Mouse (Mus musculus): Measurements from ENCODE around the gene Cmss1.

The Cmss1 gene

GRCm38 (mm10) chr16:57346258-57346657 lies 260.4 kb downstream of the Cmss1 start:
- DNase-seq (ENCODE audit: low spot score) = no peak

DNA sequence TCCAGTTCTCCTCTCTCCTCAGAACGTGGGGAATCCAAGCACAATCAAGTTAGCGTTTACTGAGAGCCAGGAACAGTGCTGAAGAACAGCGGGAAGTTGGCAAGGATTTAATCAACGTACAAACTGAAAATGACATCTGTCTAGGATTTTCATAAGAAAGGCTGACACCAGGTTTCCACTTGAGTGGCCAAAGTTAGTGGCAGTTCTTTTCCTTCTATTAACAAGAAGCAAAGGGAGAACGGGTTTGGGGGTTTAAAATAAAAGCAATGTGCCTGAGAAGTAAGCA lies 266.1 kb downstream of the Cmss1 start:
- DNase-seq (ENCODE audit: low spot score) = no peak

DNA sequence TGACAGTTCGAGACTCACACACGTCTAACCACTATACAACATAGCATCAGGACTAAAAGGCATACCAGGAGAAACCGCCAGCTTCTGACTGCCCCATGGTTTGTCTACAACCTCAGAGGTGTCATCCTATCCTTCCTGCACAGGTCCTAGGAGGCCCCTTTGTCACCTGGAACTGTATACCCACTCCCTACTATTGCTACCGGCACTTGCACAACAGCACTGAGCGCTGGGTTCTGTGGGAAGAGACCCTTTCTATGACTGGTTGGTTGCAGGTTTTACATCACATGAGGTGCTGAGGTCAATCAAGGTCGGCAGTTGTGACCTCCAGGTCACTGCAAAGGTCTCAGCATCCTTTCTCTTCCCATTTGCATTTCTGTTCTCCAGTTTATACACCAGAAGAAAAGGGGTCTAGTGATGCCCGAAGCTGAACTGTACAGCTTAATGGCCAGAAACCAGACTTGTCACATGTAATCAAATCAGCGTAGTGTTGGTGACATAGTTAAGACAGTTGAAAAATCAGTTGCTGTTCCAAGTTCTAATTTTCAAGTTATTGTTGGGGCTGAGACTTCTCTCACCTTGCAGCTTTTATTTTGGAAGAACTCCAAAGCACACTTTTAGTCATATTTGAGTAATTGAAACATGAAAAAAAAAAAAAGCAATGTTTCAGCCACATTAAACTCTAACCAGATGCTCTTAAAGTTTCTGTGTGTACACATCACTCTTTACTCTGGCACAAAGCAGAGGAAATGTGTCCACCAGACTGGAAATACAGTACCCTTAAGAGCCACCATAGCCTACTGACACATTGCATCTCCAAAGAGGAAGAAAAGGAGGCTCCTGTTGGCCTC lies 266.7 kb downstream of the Cmss1 start:
- DNase-seq (ENCODE audit: low spot score) = no peak

- no peak for DNase-seq (ENCODE audit: low spot score)
These were observed 269.8 kb downstream of the Cmss1 start for GRCm38 (mm10) chr16:57336770-57337423.

DNA sequence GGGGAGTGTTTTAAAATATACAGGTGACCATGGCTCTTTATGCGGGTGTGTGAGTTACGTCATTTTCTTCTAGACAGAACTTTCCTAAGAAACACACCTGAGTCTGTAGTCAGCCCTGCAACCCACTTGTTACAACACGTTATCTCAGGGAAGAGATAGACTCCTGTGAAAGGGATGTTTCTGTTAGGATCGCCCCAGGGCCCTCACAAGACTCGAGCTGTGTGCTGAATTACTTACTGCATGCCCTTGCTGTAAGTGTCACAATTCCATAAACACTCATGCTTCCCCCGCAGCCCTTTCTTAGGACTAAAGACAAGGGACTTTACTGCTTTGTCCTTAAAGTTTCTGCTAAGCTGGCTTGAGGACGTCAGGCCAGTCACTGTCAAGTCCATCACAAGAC lies 274.4 kb downstream of the Cmss1 start:
- DNase-seq (ENCODE audit: low spot score) = no peak

- DNase-seq (ENCODE audit: low spot score) = no peak
These were observed 276.6 kb downstream of the Cmss1 start for GRCm38 (mm10) chr16:57330111-57330510.

GRCm38 (mm10) chr16:57329028-57329427 lies 277.6 kb downstream of the Cmss1 start:
- DNase-seq (ENCODE audit: low spot score) = no peak

GRCm38 (mm10) chr16:57326996-57327395 lies 279.7 kb downstream of the Cmss1 start:
- DNase-seq (ENCODE audit: low spot score) = no peak

- no peak for DNase-seq (ENCODE audit: low spot score)
These were observed 287.2 kb downstream of the Cmss1 start for GRCm38 (mm10) chr16:57319284-57320124.

GRCm38 (mm10) chr16:57318637-57319125 lies 288.0 kb downstream of the Cmss1 start:
- no peak for DNase-seq (ENCODE audit: low spot score)

DNA sequence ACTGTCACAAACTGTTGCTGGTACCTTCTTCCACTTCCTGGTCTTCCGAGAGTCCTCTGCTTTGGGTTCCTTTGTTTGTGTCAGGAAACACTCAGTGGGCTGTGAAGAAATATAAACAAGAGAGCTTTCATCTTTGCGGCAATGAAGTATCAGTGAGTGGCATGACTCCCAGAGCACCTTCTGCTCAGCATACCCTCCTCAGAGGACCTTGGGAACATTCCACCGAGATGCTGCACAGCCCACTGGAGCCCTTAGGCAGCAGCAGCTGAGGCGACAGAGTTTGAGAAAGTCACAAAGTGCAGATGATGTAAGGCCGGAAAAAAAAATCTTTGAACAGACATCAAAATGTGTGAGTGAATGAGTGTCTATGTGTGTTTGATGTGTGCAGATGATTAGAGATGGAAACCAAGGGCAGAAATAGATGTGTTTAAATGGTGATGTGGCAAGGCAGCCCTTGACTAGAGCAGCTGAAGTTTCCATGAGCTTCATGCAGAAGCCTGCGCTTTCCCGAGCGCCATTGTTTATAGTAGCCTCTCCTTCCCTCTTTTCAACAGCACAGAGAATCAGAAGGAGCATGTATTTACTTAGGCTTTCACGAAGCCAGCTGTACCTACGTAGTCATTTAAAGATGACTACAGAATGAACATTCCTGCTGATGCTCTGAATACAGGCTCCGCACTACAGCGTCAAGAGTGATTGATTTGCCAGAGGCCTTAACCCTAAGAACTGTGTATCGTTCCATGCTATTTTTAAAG lies 288.6 kb downstream of the Cmss1 start:
- DNase-seq (ENCODE audit: low spot score) = no peak

- DNase-seq (ENCODE audit: low spot score) = no peak
These were observed 289.5 kb downstream of the Cmss1 start for GRCm38 (mm10) chr16:57317127-57317526.

- no peak for DNase-seq (ENCODE audit: low spot score)
These were observed 291.6 kb downstream of the Cmss1 start for GRCm38 (mm10) chr16:57315026-57315425.

GRCm38 (mm10) chr16:57314236-57314635 lies 292.4 kb downstream of the Cmss1 start:
- no peak for DNase-seq (ENCODE audit: low spot score)

- no peak for DNase-seq (ENCODE audit: low spot score)
These were observed 293.2 kb downstream of the Cmss1 start for GRCm38 (mm10) chr16:57313487-57313886.

- DNase-seq (ENCODE audit: low spot score) = no peak
These were observed 294.5 kb downstream of the Cmss1 start for GRCm38 (mm10) chr16:57312130-57312529.

DNA sequence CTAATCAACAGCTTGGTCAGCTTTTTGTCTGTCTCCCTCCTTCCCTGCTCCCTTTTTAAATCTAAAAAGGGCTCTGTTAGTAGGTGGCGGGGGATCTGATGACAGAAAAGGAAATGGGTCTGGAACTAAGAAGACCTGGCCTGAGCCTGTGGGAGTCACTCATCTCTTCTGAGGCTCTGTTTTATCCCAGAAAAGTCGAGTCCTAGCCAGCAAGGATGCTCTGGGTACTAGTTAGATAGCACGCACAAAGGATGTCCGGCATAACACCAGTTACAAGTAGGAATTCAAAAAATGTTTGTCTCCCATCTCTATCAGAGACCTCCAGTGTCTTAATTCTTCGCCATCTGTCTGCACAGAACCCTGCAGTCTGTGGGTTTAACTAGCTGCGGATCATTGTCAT lies 301.2 kb downstream of the Cmss1 start:
- DNase-seq (ENCODE audit: low spot score) = no peak

DNA sequence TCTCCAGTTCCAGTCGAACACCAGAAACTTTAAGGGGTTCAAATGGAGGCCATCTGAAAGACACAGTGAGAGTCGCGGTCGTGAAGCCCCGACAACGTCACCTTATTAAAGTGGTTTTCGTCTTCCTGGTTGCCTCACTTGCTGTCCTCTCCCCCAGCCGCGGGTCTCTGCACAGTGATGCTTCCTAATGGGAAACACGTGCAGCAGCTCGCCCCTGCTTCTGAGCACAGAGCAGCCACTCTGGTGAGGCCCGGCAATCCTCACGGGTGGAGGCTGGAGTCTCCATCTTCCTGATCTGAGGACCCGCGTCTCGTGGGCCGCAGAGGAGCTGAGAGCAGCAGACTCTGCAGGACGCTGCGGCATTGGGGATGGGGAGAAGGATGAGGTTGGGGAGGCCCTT lies 302.9 kb downstream of the Cmss1 start:
- DNase-seq (ENCODE audit: low spot score) = no peak

DNA sequence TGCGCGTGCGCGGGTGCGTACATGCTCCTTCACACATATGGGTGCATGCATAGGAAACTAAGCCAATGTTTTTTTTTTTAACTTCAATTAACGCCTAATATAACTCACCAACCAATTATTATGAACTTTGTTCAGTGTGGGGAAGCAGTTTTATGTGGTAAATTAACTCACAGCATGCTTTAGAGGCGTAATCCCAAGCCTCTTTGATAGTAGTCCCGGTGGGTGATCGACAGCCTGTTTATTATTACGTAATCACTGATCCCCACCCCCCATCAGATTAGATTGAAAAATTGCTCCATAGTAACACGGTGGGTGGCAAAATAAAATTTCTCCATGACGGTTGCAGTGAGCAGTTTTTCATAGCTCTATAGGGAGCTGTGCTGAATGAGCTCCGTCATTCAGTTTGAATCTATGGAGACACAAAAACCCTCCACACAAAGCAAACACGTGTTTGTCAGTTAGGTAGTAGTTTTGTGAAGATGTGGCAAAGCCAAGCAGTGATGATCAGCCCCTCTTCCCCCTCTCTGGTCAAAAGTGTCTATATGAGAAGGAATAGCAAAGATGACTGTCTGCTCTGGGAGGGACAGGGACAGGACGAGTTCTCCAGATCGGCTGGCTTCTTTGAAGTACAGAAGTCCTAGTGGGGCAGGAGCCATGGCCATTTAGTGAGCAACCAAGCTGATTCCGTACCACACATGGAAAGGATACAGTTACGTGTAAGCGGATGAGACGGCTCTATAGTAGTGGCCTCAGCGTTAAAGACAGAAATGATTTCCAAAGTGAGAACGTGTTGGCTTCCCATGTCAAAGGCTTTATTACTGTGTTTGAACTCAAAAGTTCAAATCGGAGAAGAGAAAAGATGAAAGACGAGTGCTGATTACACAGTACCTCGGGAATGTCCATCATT lies 303.6 kb downstream of the Cmss1 start:
- no peak for DNase-seq (ENCODE audit: low spot score)

GRCm38 (mm10) chr16:57301512-57302115 lies 305.1 kb downstream of the Cmss1 start:
- no peak for DNase-seq (ENCODE audit: low spot score)
